Mouse (Mus musculus): Measurements from ENCODE around the gene Cox15. TPM values are rescaled to one million over a fixed set of nuclear protein-coding genes. Genes with fewer than 3 reads are reported as not detected.

Cox15 gene
- polyA plus RNA-seq, 1 experiment: 19.1 TPM

GRCm38 (mm10) chr19:43771499-43771969 lies 18.7 kb upstream of the Cox15 start:
- no peak for DNase-seq
- TF ChIP-seq POLR2A (IDR thresholded peaks at IDR 0.05; ENCODE audit: borderline replicate concordance, insufficient read depth, low read length) (no peak), CTCF (IDR thresholded peaks at IDR 0.05; ENCODE audit: borderline replicate concordance, insufficient read depth, low read depth, low read length) (no peak)
- no peak overlapping the region for H3K4me3 ChIP-seq (replicated peaks; ENCODE audit: insufficient read depth, low read depth, low read length)
- H3K4me1 ChIP-seq (ENCODE audit: control insufficient read depth, insufficient read depth, low read length): no peaks in the 10 kb centered on the region
- no peak overlapping the region for H3K27ac ChIP-seq (ENCODE audit: insufficient read depth, low read length)
- WGBS: 94% methylated on average over 5 of the region's 5 CpGs
- no peaks in the 10 kb centered on the region for H3K27me3 ChIP-seq (ENCODE audit: control insufficient read depth, insufficient read depth, low read length)

GRCm38 (mm10) chr19:43770584-43770983 lies 17.8 kb upstream of the Cox15 start:
- H3K4me1 ChIP-seq (ENCODE audit: control insufficient read depth, insufficient read depth, low read length): no peaks in the 10 kb centered on the region

GRCm38 (mm10) chr19:43769366-43769960 lies 16.7 kb upstream of the Cox15 start:
- WGBS: 69% methylated on average over 5 of the region's 5 CpGs
- no peak overlapping the region for H3K27ac ChIP-seq (ENCODE audit: insufficient read depth, low read length)
- H3K4me3 ChIP-seq (replicated peaks; ENCODE audit: insufficient read depth, low read depth, low read length): no peak overlapping the region
- H3K4me1 ChIP-seq (ENCODE audit: control insufficient read depth, insufficient read depth, low read length): no peaks in the 10 kb centered on the region
- TF ChIP-seq CTCF (IDR thresholded peaks at IDR 0.05; ENCODE audit: borderline replicate concordance, insufficient read depth, low read depth, low read length): no peak
- TF ChIP-seq POLR2A (IDR thresholded peaks at IDR 0.05; ENCODE audit: borderline replicate concordance, insufficient read depth, low read length): no peak
- no peak for DNase-seq
- H3K27me3 ChIP-seq (ENCODE audit: control insufficient read depth, insufficient read depth, low read length): no peaks in the 10 kb centered on the region

More at GRCm38 (mm10) chr19:43770584-43770983, 17.8 kb upstream of the Cox15 start:
- no peaks in the 10 kb centered on the region for H3K27me3 ChIP-seq (ENCODE audit: control insufficient read depth, insufficient read depth, low read length)
- no peak for TF ChIP-seq CTCF (IDR thresholded peaks at IDR 0.05; ENCODE audit: borderline replicate concordance, insufficient read depth, low read depth, low read length)
- no peak for TF ChIP-seq POLR2A (IDR thresholded peaks at IDR 0.05; ENCODE audit: borderline replicate concordance, insufficient read depth, low read length)
- no peak for DNase-seq
- 94% methylated on average over 4 of the region's 4 CpGs for WGBS
- H3K27ac ChIP-seq (ENCODE audit: insufficient read depth, low read length): no peak overlapping the region
- no peak overlapping the region for H3K4me3 ChIP-seq (replicated peaks; ENCODE audit: insufficient read depth, low read depth, low read length)

- no peak for DNase-seq
- H3K27me3 ChIP-seq (ENCODE audit: control insufficient read depth, insufficient read depth, low read length): no peaks in the 10 kb centered on the region
- 82% methylated on average over 9 of the region's 9 CpGs for WGBS
- H3K4me1 ChIP-seq (ENCODE audit: control insufficient read depth, insufficient read depth, low read length): no peaks in the 10 kb centered on the region
- no peak overlapping the region for H3K4me3 ChIP-seq (replicated peaks; ENCODE audit: insufficient read depth, low read depth, low read length)
- TF ChIP-seq CTCF (IDR thresholded peaks at IDR 0.05; ENCODE audit: borderline replicate concordance, insufficient read depth, low read depth, low read length): no peak
- TF ChIP-seq POLR2A (IDR thresholded peaks at IDR 0.05; ENCODE audit: borderline replicate concordance, insufficient read depth, low read length): no peak
- H3K27ac ChIP-seq (ENCODE audit: insufficient read depth, low read length): no peak overlapping the region
Observed at GRCm38 (mm10) chr19:43767549-43768322, 14.9 kb upstream of the Cox15 start.

- TF ChIP-seq POLR2A (IDR thresholded peaks at IDR 0.05; ENCODE audit: borderline replicate concordance, insufficient read depth, low read length) (no peak), CTCF (IDR thresholded peaks at IDR 0.05; ENCODE audit: borderline replicate concordance, insufficient read depth, low read depth, low read length) (no peak)
- 89% methylated on average over 5 of the region's 5 CpGs for WGBS
- Histone ChIP-seq H3K4me1 (ENCODE audit: control insufficient read depth, insufficient read depth, low read length) (no peaks in the 10 kb centered on the region), H3K27me3 (ENCODE audit: control insufficient read depth, insufficient read depth, low read length) (no peaks in the 10 kb centered on the region), H3K27ac (ENCODE audit: insufficient read depth, low read length) (no peak overlapping the region), H3K4me3 (replicated peaks; ENCODE audit: insufficient read depth, low read depth, low read length) (no peak overlapping the region)
- no peak for DNase-seq
Observed at GRCm38 (mm10) chr19:43766451-43766850, 13.7 kb upstream of the Cox15 start.

DNA sequence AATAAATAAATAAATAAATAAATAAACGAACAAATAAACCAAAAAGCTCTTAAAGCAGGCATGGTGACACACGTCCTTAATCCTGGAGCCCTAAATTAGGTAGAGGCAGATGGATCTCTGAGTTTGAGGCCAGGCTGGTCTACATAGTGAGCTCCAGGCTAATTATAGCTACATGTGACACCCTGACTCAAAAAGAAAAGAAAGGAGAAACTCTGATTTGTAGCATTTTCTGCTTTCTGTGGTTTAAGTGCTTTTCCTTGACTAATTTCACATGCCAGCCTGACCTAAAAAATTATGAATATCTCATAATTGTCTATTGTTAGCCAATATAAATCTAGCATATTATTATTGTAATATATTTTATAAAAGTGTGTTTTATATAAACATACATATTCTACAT lies 9.6 kb upstream of the Cox15 start:
- Histone ChIP-seq H3K27me3 (ENCODE audit: control insufficient read depth, insufficient read depth, low read length) (no peaks in the 10 kb centered on the region), H3K4me3 (replicated peaks; ENCODE audit: insufficient read depth, low read depth, low read length) (no peak overlapping the region), H3K4me1 (ENCODE audit: control insufficient read depth, insufficient read depth, low read length) (no peaks in the 10 kb centered on the region), H3K27ac (ENCODE audit: insufficient read depth, low read length) (no peak overlapping the region)
- no peak for DNase-seq
- no peak for TF ChIP-seq POLR2A (IDR thresholded peaks at IDR 0.05; ENCODE audit: borderline replicate concordance, insufficient read depth, low read length)
- no peak for TF ChIP-seq CTCF (IDR thresholded peaks at IDR 0.05; ENCODE audit: borderline replicate concordance, insufficient read depth, low read depth, low read length)
- 76% methylated on average over 2 of the region's 2 CpGs for WGBS

DNA sequence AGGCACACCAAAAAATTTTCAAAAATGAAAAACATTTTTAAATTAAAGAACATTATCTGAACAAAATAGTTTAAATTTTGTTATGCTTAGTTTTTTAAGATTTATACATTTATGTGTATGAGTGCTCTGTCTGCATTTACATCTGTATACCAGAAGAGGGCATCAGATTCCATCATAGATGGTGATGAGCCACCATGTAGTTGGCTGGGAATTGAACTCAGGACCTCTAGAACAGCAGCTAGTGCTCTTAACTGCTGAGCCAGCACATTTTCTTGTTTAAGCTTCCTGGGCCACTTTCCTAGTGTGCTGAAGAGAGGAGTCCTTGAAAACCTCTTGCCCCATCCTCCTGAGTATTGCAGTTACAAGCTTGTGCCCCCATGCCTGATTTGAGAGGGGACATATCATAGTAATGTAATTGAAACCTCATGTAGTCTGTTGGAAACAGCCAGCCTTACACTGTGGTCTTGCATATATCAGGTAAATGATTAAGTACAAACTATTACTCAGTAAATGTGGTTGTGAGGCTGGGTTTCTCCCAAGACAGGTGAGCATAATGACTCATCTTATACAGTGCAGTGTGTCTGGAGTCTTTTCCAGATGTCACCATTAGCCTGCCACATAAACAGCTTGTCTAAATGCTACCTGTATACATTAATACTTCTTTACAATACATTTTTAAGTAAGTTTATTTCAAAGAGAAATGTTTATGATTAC lies 8.9 kb upstream of the Cox15 start:
- Histone ChIP-seq H3K27ac (ENCODE audit: insufficient read depth, low read length) (no peak overlapping the region), H3K4me3 (replicated peaks; ENCODE audit: insufficient read depth, low read depth, low read length) (no peak overlapping the region), H3K27me3 (ENCODE audit: control insufficient read depth, insufficient read depth, low read length) (no peaks in the 10 kb centered on the region), H3K4me1 (ENCODE audit: control insufficient read depth, insufficient read depth, low read length) (no peaks in the 10 kb centered on the region)
- DNase-seq: no peak
- no peak for TF ChIP-seq POLR2A (IDR thresholded peaks at IDR 0.05; ENCODE audit: borderline replicate concordance, insufficient read depth, low read length)
- no peak for TF ChIP-seq CTCF (IDR thresholded peaks at IDR 0.05; ENCODE audit: borderline replicate concordance, insufficient read depth, low read depth, low read length)
